Mouse (Mus musculus) A20 (cell line): ENCODE measurements around the gene 1700001J03Rik.
A peak's percentile ranks its signal among the peaks of the same experiment; 100 is the strongest.
"Not testable (repeated sequence)": the region's sequence is repeated elsewhere in the genome, so short reads cannot be mapped to it uniquely, and the experiment has no call there.

Source experiments
- DNase-seq: peaks from one replicate; pipeline ENCODE4 v3.0.0-alpha.2; 2011; ENCODE audit warnings: low read depth, low spot score

The 1700001J03Rik gene

GRCm38 (mm10) chr5:146185204-146185603, at the start of gene 1700001J03Rik:
Gene 1700001J03Rik (minus strand): TSS chr5:146185304.
- not testable (repeated sequence) for DNase-seq

- no peak for DNase-seq
Observed at GRCm38 (mm10) chr5:146234336-146234735, 49.2 kb upstream of the 1700001J03Rik start.

GRCm38 (mm10) chr5:146232816-146233215, 47.7 kb upstream of the 1700001J03Rik start:
- DNase-seq = peak; percentile 34

- peak; percentile 37 for DNase-seq
Observed at GRCm38 (mm10) chr5:146232056-146232675, 47.1 kb upstream of the 1700001J03Rik start.

GRCm38 (mm10) chr5:146231655-146231996, 46.5 kb upstream of the 1700001J03Rik start:
- DNase-seq = peak; percentile 74

- peak; percentile 98 for DNase-seq
Observed at GRCm38 (mm10) chr5:146230864-146231654, 46.0 kb upstream of the 1700001J03Rik start, which contains the start of gene Cdk8. Gene Cdk8 (plus strand): TSS chr5:146231230.

- no peak for DNase-seq
Observed at GRCm38 (mm10) chr5:146229869-146230650, 45.0 kb upstream of the 1700001J03Rik start.

GRCm38 (mm10) chr5:146227496-146227895, 42.4 kb upstream of the 1700001J03Rik start:
- no peak for DNase-seq

- DNase-seq = no peak
Observed at GRCm38 (mm10) chr5:146223786-146224185, 38.7 kb upstream of the 1700001J03Rik start.

- DNase-seq = no peak
Observed at GRCm38 (mm10) chr5:146221722-146222121, 36.6 kb upstream of the 1700001J03Rik start.

GRCm38 (mm10) chr5:146220879-146221714, 36.0 kb upstream of the 1700001J03Rik start, which contains the start of gene Rnf6:
Gene Rnf6 (minus strand): TSS chr5:146221555.
- peak; percentile 95 for DNase-seq

GRCm38 (mm10) chr5:146220501-146220878, 35.4 kb upstream of the 1700001J03Rik start:
- no peak for DNase-seq

GRCm38 (mm10) chr5:146205537-146205936, 20.4 kb upstream of the 1700001J03Rik start:
- no peak for DNase-seq

- DNase-seq = no peak
Observed at GRCm38 (mm10) chr5:146203921-146204320, 18.8 kb upstream of the 1700001J03Rik start.

- DNase-seq = peak; percentile 18
Observed at GRCm38 (mm10) chr5:146200580-146200979, 15.5 kb upstream of the 1700001J03Rik start.

GRCm38 (mm10) chr5:146199540-146199939, 14.4 kb upstream of the 1700001J03Rik start:
- peak; percentile 34 for DNase-seq

GRCm38 (mm10) chr5:146199073-146199472, 14.0 kb upstream of the 1700001J03Rik start:
- DNase-seq = no peak

GRCm38 (mm10) chr5:146193360-146193759, 8.3 kb upstream of the 1700001J03Rik start:
- no peak for DNase-seq

GRCm38 (mm10) chr5:146190501-146191269, 5.6 kb upstream of the 1700001J03Rik start:
- no peak for DNase-seq

- no peak for DNase-seq
Observed at GRCm38 (mm10) chr5:146190093-146190492, 5.0 kb upstream of the 1700001J03Rik start.
